Mouse (Mus musculus) retina, postnatal 1 day (tissue): ENCODE measurements at regions not wholly inside any gene's neighbourhood (a gene's known extent, or its start where the extent isn't known, plus 50 kb on each side); places are given as distances from the start of the nearest gene placed in this dataset.

Source experiments
- DNase-seq: peaks from one replicate; pipeline ENCODE4 v3.0.0-alpha.2; 2012

DNA sequence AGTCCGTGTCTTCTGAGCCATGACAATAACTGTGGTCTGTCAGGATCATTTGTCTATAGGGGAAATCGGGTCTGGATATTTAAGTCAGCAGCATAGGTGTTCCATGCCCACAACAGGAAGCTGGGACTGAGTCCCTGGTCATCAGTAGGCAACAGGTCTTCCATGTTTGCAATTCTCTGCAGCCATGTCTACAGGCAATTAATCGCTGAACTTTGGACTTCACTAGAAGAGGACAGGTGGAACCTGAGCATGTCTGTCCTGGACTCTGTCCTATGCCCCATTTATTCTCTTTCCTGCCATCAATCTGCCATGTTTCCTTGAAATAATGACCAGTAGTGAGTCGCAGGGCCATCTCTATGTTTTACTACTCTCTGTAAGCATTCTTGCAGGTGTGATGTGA is 54.9 kb downstream of the Cyp2d40 start:
- no peak for DNase-seq

DNA sequence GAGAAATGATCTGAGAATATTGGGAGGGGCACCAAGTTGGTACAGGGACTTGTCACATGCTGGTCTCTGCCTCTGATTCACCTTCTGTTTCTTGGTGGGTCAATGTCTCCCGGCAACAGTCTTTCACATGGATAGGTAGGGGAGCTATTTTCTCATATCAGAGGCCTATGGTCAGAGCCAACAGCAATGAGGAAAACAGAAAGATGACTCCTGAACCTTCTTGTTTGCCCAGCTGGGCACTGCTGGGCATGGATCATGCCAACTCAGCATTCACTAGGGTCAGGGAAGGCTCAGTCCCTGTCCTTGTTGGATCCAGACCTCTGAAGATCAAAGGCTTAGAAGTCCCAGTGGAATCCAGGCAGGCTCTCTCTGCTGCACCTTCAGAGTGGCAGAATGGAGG is 56.1 kb downstream of the Cyp2d40 start:
- no peak for DNase-seq

DNA sequence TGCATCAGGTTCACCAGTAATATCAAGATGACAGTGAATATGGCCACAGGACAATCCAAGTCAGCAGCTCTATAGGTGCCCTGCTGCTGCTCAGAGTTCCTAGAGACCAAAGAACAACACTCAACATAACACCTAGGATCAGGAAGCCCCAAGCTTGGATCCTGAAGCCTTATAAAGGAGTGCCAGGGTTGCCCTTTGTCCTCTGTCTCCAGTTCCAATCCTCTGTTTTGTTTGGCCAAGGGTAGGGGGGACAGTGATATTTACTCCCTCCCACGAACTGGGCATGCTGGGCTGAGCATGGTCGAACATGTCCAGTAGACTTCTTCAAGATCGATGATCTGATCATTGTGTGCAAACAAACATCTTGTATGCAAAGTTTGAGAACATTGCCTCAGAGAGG is 56.8 kb downstream of the Cyp2d40 start:
- DNase-seq = no peak

- no peak for DNase-seq
Measured at GRCm38 (mm10) chr15:82706647-82707046, 57.3 kb downstream of the Cyp2d40 start.

DNA sequence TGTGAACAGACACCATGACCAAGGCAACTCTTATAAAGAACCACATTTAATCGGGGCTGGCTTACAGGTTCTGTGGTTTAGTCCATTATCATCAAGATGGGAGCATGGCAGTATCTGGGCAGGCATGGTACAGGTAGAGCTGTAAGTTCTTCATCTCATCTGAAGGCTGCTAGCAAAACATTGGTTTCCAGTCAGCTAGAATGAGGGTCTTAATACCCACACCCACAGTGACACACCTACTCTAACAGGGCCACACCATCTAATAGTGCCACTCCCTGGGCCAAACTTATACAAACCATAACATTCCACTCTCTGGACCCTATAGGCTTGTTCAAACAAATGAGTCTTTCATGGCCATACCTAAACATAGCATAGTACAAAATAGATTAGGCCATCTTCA is 61.9 kb downstream of the Cyp2d40 start:
- DNase-seq = no peak

DNA sequence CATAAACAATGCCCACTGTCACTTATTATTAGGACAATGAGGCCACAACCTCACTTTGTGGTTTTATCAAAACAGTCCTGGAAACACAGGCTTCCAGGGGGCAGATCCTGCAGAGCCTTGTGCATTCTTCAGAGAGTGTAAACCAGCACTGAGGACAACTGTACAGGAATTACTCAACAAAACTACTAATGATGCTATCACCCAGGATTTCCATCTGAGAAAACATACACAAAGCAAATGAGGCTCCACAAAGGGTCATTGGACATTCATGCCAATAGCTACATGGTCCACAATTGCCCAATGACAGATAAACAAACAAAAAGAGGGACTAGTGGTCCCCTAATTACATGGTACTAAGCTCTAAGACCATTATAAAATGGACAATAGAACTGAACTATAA is 68.2 kb downstream of the Cyp2d40 start:
- peak; percentile 68 for DNase-seq

GRCm38 (mm10) chr15:82695238-82695637 is 68.7 kb downstream of the Cyp2d40 start:
- no peak for DNase-seq

DNA sequence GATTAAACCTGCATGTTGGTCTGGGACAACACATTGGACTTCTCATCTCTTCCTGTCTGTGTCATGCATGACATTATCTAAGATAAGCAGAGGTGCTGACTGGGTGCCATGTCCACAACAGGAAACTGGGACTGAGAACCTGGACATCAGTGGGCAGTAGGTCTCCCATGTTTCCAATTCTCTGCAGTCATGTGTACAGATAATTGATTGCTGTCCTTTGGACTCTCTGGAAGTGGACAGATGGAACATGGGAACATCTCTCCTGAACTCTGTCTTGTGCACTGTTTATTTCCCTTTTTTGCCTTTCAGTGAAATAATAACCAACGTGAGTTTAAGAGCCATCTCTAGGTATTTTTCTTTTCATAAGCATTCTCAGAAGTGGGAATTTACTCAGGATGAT is 69.5 kb downstream of the Cyp2d40 start:
- no peak for DNase-seq

DNA sequence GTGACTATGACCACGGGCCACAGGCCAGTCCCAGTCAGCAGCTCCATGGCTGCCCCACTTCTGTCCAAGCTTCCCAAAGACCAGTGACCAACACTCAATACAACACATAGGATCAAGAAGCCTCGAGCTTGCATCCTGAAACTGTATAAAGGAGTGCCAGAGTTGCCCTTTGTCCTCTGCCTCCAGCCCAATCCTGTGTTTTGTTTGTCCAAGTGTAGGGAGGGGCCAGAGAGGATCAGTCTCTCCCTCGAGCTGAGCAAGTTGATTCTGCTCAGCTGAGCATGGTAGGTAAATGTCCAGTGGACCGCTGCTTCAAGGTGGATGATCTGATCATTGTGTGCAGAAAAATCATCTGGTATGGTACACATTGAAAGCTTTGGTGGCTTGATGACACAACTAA is 71.0 kb downstream of the Cyp2d40 start:
- no peak for DNase-seq
